9 mouse cellular contexts compared by ENCODE assay signal in genomic region chr4:136637563-136638229, GRCm38 (mm10). TPM values are rescaled to one million over a fixed set of nuclear protein-coding genes. Genes with fewer than 3 reads are reported as not detected.
DNase-seq lines count a peak whose midpoint lies in the region; ATAC-seq and TF ChIP-seq lines count a peak whose summit lies in the region.
"Had no signal": no experiment of that assay in that cellular context is flagged by ENCODE, and none has a peak within 500 bp of the region (broad histone marks: within the 10 kb centered on the region; RNA-seq: fewer than 3 reads in every experiment).

No protein-coding gene starts in this region.

- intact Hi-C loops in left cerebral cortex, postnatal 25 days (cut with DNase I), result no loop called here

- H3K36me3 ChIP-seq in E14TG2a.4 (ENCODE audit: insufficient read depth, low read length), result no peaks in the 10 kb centered on the region
- H3K36me3 ChIP-seq in hindbrain, embryonic 11.5 days (ENCODE audit: control insufficient read depth, insufficient read depth, low read length), result no peaks in the 10 kb centered on the region
- H3K36me3 ChIP-seq in neural tube, embryonic 12.5 days, result no peaks in the 10 kb centered on the region

- no peak overlapping the region for H3K27ac ChIP-seq in hindbrain, embryonic 11.5 days (ENCODE audit: low read depth, low read length)
- H3K27ac ChIP-seq in neural tube, embryonic 12.5 days, result no peak overlapping the region

- peaks cover 46% of the 10 kb centered on the region for H3K27me3 ChIP-seq in E14TG2a.4 (ENCODE audit: insufficient read depth, low read length)
- H3K27me3 ChIP-seq in hindbrain, embryonic 11.5 days (ENCODE audit: control insufficient read depth, insufficient read depth, low read length), result peaks cover 17% of the 10 kb centered on the region
- peaks cover 39% of the 10 kb centered on the region for H3K27me3 ChIP-seq in neural tube, embryonic 12.5 days (replicated peaks)

- DNase-seq in cerebellum, adult 11-12 months, result peak; percentile 48
- no peak for DNase-seq in cerebellum, adult 11 months
- peak; percentile 57 for DNase-seq in embryo, embryonic 10.5 days (ENCODE audit: low spot score)
- DNase-seq in hindbrain, embryonic 11.5 days (ENCODE audit: low spot score), result peak; percentile 69
- peak; percentile 83 to 85 for DNase-seq in left cerebral cortex, postnatal 25 days (ENCODE audit: low spot score in 2 of 2)
- no peak for DNase-seq in spleen, postnatal 14 days (ENCODE audit: low spot score in 2 of 2)

- peak overlapping the region; percentile 79 for H3K4me3 ChIP-seq in E14TG2a.4 (replicated peaks; ENCODE audit: low read length)
- peak overlapping the region; percentile 44 for H3K4me3 ChIP-seq in hindbrain, embryonic 11.5 days (ENCODE audit: low read depth, low read length)
- H3K4me3 ChIP-seq in neural tube, embryonic 12.5 days, result peak overlapping the region; percentile 49

- ATAC-seq in hindbrain, embryonic 11.5 days (ENCODE audit: low FRiP score), result peak; percentile 47; the same call in 1 of the 2 replicates
- peak; percentile 68 for ATAC-seq in neural tube, embryonic 12.5 days (ENCODE audit: low FRiP score, low read depth)

- peak overlapping the region; percentile 69 for H3K4me2 ChIP-seq in hindbrain, embryonic 11.5 days (replicated peaks; ENCODE audit: low read depth, low read length)
- peak overlapping the region; percentile 89 for H3K4me2 ChIP-seq in neural tube, embryonic 12.5 days (replicated peaks)

- H3K9me3 ChIP-seq in E14TG2a.4 (ENCODE audit: low read length), result peaks cover 5% of the 10 kb centered on the region; the same call in 1 of the 2 replicates
- no peaks in the 10 kb centered on the region for H3K9me3 ChIP-seq in hindbrain, embryonic 11.5 days (ENCODE audit: control insufficient read depth, low read length)
- no peaks in the 10 kb centered on the region for H3K9me3 ChIP-seq in neural tube, embryonic 12.5 days

- H3K9ac ChIP-seq in hindbrain, embryonic 11.5 days (ENCODE audit: low read depth, low read length), result peak overlapping the region; percentile 35
- H3K9ac ChIP-seq in neural tube, embryonic 12.5 days, result peak overlapping the region; percentile 49

- 3% methylated on average over 68 of the region's 76 CpGs for WGBS in hindbrain, embryonic 11.5 days
- 4% methylated on average over 76 of the region's 76 CpGs for WGBS in neural tube, embryonic 12.5 days

- TF ChIP-seq CTCF in E14TG2a.4 (conservative IDR thresholded peaks at IDR 0.05; ENCODE audit: low read length), result no peak

- peaks cover 28% of the 10 kb centered on the region for H3K4me1 ChIP-seq in E14TG2a.4 (replicated peaks; ENCODE audit: low read depth, low read length)
- H3K4me1 ChIP-seq in hindbrain, embryonic 11.5 days (replicated peaks; ENCODE audit: control insufficient read depth, insufficient read depth, low read length), result 0 out of 2 replicates have a peak, but pooled peaks cover 4% of the 10 kb centered on the region
- H3K4me1 ChIP-seq in neural tube, embryonic 12.5 days, result peaks cover 18% of the 10 kb centered on the region

RNA-seq across cellular contexts. Expression of gene Lactbl1, which starts 15.3 kb away (rescaled TPM):
- polyA plus RNA-seq in hindbrain, embryonic 11.5 days (2014; fragmentation: Nextera tagmentation; extraction: Ambion mirVana), result not detected in 2 replicates
- not detected for total RNA-seq in left cerebral cortex, postnatal 25 days (2021)
- polyA plus RNA-seq in neural tube, embryonic 12.5 days (2016; fragmentation: Nextera tagmentation; extraction: Ambion mirVana), result not detected in 2 replicates
- total RNA-seq: liver, adult 2 months had no signal
- polyA plus RNA-seq: liver, adult 2 months had no signal

RNA-seq across cellular contexts. Expression of gene Tex46, which starts 27.5 kb away (rescaled TPM):
- not detected in 2 replicates for polyA plus RNA-seq in hindbrain, embryonic 11.5 days (2014; fragmentation: Nextera tagmentation; extraction: Ambion mirVana)
- not detected for total RNA-seq in left cerebral cortex, postnatal 25 days (2021)
- not detected in 2 replicates for polyA plus RNA-seq in neural tube, embryonic 12.5 days (2016; fragmentation: Nextera tagmentation; extraction: Ambion mirVana)
- total RNA-seq: liver, adult 2 months had no signal
- polyA plus RNA-seq: liver, adult 2 months had no signal

RNA-seq across cellular contexts. Expression of gene Kdm1a, which starts 35.2 kb away (rescaled TPM):
- 91.7 and 102 TPM in 2 replicates for polyA plus RNA-seq in hindbrain, embryonic 11.5 days (2014; fragmentation: Nextera tagmentation; extraction: Ambion mirVana)
- total RNA-seq in left cerebral cortex, postnatal 25 days (2021), result 10 to 100 TPM; 93.2 to 97.2 TPM
- polyA plus RNA-seq in neural tube, embryonic 12.5 days (2016; fragmentation: Nextera tagmentation; extraction: Ambion mirVana), result 115 and 137 TPM in 2 replicates

Comparison
In these comparisons a context has a peak if more than half of its experiments do, and no peak if none do; other contexts are left out.
1. DNase-seq: peak in cerebellum, adult 11-12 months (single experiment), embryo, embryonic 10.5 days (single experiment), hindbrain, embryonic 11.5 days (single experiment) and left cerebral cortex, postnatal 25 days (2 of 2); none in cerebellum, adult 11 months (single experiment) and spleen, postnatal 14 days (0 of 2).
2. Peak in every context shown above with its lines, with median percentiles within 50 percentile points of each other: H3K4me3 ChIP-seq.